Mouse (Mus musculus) regulatory T cell (primary cell): ENCODE data around the gene Gpr19.

ENCODE experiments used
- in situ Hi-C: fragments of 300-600 bp; cut with MboI, MseI; formaldehyde crosslinking; loops from one replicate; pipeline ENCODE4 v1.15.1; 2025; ENCODE audit warnings: high pct_unique_total_duplicates

Gene Gpr19

DNA sequence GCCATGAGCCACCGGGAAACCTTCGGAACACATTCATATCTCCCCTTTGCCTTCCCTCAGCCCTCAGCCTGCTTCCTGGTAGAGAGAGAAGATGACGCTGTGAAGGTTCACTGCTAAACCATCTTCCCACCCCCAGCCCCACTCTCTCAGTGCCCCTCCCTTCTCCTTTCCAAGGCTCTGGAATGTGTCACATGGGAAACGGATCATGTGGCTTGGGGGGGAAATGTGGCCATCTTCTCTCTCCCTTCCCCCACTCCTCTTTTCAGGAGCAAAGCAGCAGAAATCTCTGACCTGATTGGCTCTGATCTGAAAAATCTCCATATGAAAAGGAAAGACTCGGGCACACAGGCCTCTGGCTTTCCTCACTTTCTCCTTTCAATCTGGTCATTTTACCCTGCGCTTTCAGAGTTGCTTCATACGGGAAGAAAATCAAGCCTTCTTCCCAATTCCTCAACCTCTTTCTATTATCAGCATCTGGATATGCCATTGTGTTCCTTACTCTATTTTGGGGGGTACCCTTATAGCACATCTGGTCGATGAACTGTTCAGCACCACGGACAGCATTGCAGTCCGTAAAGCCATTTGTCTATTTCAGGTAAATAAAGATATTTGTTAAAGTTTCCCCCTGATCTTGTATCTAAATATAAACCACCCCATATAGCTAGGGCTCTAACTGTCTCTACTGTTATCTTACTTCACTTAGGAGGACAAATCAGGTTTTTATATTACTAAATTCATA, 10.5 kb downstream of the Gpr19 start:
- in situ Hi-C loops: no loop called here

DNA sequence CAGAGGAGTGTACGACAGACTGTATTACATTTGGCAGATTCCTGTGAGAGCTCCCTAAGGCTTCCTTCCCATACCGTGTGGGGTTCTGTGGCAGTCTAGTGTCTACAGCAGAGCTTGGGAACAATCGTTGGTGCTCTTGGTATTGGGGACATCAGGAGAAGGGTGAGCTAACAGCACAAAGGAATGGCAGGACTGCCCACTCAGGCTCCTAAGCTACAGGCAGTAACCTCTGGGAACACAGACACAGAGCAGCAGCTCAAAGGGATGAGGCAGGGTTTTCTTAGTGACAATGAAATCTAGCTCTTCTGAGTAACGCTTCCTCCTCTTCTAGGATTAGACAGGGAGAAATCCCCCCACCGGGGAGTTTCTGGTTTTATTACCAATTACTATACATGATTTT, 11.4 kb downstream of the Gpr19 start:
- in situ Hi-C loops: no loop called here

GRCm38 (mm10) chr6:134886475-134886874, 11.9 kb downstream of the Gpr19 start:
- in situ Hi-C loops: no loop called here

- in situ Hi-C loops: no loop called here
Observed at GRCm38 (mm10) chr6:134885515-134885914, 12.9 kb downstream of the Gpr19 start.

GRCm38 (mm10) chr6:134883661-134884060, 14.7 kb downstream of the Gpr19 start:
- in situ Hi-C loops: no loop called here

DNA sequence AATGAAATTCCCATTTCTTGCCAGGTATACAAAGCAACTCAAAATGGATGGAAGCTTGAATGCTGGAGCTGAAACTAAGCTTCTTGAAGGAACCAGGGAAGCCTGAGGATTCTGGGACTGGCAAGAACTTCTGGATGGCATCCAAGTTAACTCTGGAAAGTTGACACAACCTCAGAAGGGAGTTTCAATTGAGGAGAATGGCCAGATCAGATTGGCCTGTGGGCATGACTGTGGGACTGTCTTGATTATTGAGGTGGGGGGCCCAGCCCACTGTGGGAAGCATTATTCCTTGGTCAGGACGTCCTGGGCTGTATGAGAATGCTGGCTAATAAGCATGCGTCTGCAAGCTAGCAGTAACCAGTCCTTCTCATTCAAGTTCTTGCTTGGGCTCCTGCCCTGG, 18.3 kb downstream of the Gpr19 start:
- in situ Hi-C loops: no loop called here

GRCm38 (mm10) chr6:134879556-134879955, 18.8 kb downstream of the Gpr19 start:
- in situ Hi-C loops: no loop called here

DNA sequence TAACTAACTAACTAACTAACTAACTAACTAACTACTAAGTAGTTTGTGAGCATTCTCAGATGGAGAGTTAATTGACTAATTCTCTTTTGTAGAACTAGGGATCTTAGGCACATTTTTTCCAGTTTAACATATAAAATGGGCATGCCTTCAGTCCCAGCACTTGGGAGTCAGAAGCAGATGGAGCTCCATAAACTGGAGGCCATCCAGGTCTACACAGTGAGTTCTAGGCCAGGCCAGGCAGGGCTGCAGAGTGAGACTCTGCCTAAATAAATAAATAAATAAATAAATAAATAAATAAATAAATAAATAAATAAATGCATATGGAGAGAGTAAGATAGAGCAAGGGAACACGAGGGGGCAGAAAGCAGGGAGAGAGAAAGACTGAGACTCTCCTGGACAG, 20.5 kb downstream of the Gpr19 start:
- in situ Hi-C loops: no loop called here

- in situ Hi-C loops: no loop called here
Observed at GRCm38 (mm10) chr6:134877276-134877675, 21.1 kb downstream of the Gpr19 start.

GRCm38 (mm10) chr6:134876795-134877194, 21.6 kb downstream of the Gpr19 start:
- in situ Hi-C loops: no loop called here

GRCm38 (mm10) chr6:134873018-134873417, 25.4 kb downstream of the Gpr19 start:
- in situ Hi-C loops: loop anchor here (5.0 kb wide), 1 partner anchor 79 kb away; no protein-coding TSS in a partner anchor

- in situ Hi-C loops: loop anchor here (5.0 kb wide), 1 partner anchor 80 kb away; no protein-coding TSS in a partner anchor
Observed at GRCm38 (mm10) chr6:134872236-134872635, 26.1 kb downstream of the Gpr19 start.

- in situ Hi-C loops: loop anchor here (5.0 kb wide), 1 partner anchor 81 kb away; no protein-coding TSS in a partner anchor
Observed at GRCm38 (mm10) chr6:134870887-134871286, 27.5 kb downstream of the Gpr19 start.

- in situ Hi-C loops: loop anchor here (5.0 kb wide), 1 partner anchor 82 kb away; no protein-coding TSS in a partner anchor
Observed at GRCm38 (mm10) chr6:134870209-134870742, 28.1 kb downstream of the Gpr19 start.

DNA sequence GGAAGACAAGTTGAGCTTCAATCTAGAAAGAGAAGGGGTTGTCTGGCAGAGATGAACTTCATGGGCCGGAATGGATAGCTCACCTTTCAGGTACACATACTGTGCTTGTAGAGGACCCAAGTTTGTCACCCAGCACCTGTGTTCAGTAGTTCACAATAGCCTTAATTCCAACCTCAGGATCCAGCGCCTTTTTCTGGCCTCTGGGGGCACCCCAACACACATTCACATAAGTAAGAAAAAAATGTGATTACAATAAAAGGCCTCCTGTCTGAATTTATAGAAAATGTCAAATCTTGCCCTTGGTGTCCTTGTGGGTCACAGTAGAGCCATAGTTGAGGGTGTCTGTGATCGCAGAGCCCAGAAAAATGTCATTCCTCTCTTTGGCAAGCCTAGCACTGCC, 31.1 kb downstream of the Gpr19 start:
- in situ Hi-C loops: no loop called here

- in situ Hi-C loops: no loop called here
Observed at GRCm38 (mm10) chr6:134866113-134866512, 32.3 kb downstream of the Gpr19 start.

DNA sequence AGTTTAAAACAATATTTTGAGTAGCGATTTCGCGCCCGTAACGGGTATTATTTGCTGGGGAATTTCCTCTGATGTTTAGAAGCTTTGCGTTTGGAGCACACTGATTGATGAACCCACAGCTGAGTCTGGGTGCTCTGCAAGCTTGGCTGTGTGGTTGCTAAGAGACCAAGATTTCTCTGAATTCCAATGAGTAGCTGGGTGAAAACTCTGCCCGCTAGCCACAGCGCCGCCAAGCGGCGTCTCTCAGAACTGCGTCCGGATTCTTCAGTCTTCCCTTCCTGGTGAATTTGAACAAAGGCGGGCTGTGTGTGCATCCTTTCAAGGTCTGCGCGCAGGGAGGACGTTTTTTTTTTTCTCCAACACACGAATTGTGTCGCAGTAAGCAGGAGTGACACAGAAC, 35.2 kb downstream of the Gpr19 start:
- in situ Hi-C loops: loop anchor here (5.0 kb wide), 1 partner anchor 201 kb away; no protein-coding TSS in a partner anchor

GRCm38 (mm10) chr6:134862671-134863104, 35.7 kb downstream of the Gpr19 start:
- in situ Hi-C loops: loop anchor here (5.0 kb wide), 1 partner anchor 200 kb away; no protein-coding TSS in a partner anchor

DNA sequence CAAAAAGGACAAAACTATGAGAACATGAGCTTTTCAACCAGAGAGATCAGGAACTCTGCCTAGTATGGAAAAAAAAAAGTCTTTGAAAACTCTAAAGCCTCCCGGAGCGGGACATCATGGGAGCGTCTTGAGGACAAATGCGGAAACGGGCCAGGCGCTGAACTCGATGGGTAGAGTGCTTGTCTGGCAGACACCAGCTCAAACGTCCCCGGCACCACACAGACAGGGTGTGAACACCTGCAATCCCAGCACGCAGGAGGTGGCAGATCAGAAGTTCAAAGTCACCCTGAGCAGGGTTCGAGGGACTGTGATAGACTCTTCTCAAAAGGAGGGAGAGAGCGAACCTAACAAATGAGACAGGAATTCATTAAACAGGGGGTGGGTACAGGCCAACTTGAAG, 37.0 kb downstream of the Gpr19 start:
- in situ Hi-C loops: loop anchor here (5.0 kb wide), 1 partner anchor 199 kb away; no protein-coding TSS in a partner anchor

DNA sequence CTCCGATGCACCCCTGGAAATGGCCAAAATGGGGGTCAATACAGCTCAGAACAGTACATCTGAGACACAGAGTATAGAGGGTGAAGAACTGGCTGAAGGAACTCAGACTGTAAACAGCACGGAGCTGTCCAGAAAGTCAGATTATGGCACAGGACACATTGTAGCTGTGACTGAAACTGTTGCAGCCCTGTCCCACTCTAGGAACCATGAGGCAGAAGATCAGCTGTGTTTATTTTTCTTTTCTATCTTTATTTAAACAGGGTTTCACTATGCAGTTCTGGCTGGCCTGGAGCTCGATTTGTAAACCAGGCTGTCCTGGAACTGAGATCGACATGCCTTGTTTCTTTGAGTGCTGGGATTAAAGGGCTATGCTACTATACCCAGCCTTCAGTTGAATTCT, 38.1 kb downstream of the Gpr19 start:
- in situ Hi-C loops: loop anchor here (5.0 kb wide), 1 partner anchor 198 kb away; no protein-coding TSS in a partner anchor

GRCm38 (mm10) chr6:134859021-134859420, 39.4 kb downstream of the Gpr19 start:
- in situ Hi-C loops: no loop called here

GRCm38 (mm10) chr6:134855926-134856325, 42.5 kb downstream of the Gpr19 start:
- in situ Hi-C loops: no loop called here

DNA sequence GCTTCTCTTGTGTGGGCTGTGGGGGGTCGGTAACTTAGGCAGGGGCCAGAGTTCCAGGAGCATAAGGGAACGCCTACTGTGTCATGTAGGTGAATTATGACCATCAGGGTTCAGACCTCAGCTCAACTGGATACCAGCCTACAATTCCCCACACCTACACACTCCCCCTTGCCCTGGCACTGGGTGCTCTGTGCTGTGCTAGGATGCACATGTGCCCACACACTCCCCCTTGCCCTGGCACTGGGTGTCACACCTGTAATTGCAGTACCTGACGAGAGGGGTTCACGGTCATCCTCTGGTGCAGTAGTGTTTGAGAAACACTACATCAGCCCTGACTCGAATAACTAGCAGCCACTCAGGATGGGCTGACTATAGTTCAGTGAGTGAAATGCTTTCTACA, 43.6 kb downstream of the Gpr19 start:
- in situ Hi-C loops: no loop called here
